Mouse (Mus musculus) testis, adult 2 months (tissue): ENCODE measurements around the gene Tppp2.
A peak's percentile ranks its signal among the peaks of the same experiment; 100 is the strongest.

Source experiments
- CTCF ChIP-seq: fragments of 200-500 bp; IDR thresholded peaks from 2 replicates; pipeline ENCODE4 v1.5.1; 2012; ENCODE audit warnings: low read depth, mild to moderate bottlenecking, inconsistent platforms, low read length, moderate library complexity; ENCODE audit not compliant: control insufficient read depth, insufficient read depth, insufficient replicate concordance
- POLR2A ChIP-seq: fragments of 200-500 bp; IDR thresholded peaks from 2 replicates; pipeline ENCODE4 v1.6.1; 2012; ENCODE audit warnings: low read depth, mild to moderate bottlenecking, inconsistent platforms, low read length, moderate library complexity; ENCODE audit not compliant: control insufficient read depth

- TF ChIP-seq POLR2A = peak; percentile 84
- TF ChIP-seq CTCF = no peak
These were observed 33.5 kb upstream of the Tppp2 start, which contains the start of gene Mettl17 for GRCm38 (mm10) chr14:51884598-51885331.
